Mouse (Mus musculus): ENCODE measurements around the gene Fzd2. TPM values are rescaled to one million over a fixed set of nuclear protein-coding genes. Genes with fewer than 3 reads are reported as not detected.

The Fzd2 gene
- polyA plus RNA-seq, 1 experiment, result 66.9 TPM

DNA sequence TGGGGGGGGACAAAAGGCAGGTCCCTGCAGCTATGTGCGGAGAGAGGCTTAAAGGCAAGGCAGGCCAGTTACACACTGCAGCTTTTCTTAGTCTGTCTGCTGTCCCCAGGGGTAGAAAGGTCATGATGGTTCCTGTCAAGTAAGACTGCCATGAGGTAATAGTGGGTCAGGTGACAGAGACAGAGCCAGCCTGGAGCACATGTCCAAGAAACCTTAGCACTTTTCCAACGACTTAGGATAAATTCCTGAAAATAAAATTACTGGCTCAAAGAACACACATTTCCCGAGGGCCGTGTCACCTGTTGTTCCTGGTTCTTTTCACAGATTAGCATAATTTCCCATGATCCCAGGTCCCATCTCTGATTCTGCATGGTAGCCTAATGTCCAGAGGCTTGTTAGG is 6.1 kb downstream of the Fzd2 start:
- Histone ChIP-seq H3K36me3 (ENCODE audit: control insufficient read depth, insufficient read depth) (no peaks in the 10 kb centered on the region), H3K4me2 (ENCODE audit: low read depth) (no peak overlapping the region), H3K4me3 (no peak overlapping the region), H3K27me3 (ENCODE audit: control insufficient read depth, insufficient read depth, insufficient read length) (no peaks in the 10 kb centered on the region), H3ac (ENCODE audit: control insufficient read depth, insufficient read length) (no peak overlapping the region), H3K79me2 (ENCODE audit: control insufficient read depth, insufficient read depth) (peaks cover 23% of the 10 kb centered on the region)
- no peak for TF ChIP-seq MYOG (IDR thresholded peaks at IDR 0.05; ENCODE audit: control insufficient read depth in 1 of 3, insufficient read depth in 1 of 3, insufficient read length in 2 of 3, low read depth in 2 of 3)
- TF ChIP-seq POLR2A (IDR thresholded peaks at IDR 0.05; ENCODE audit: insufficient read length, low read depth), result no peak
- no peak for TF ChIP-seq CEBPB (IDR thresholded peaks at IDR 0.05; ENCODE audit: insufficient read depth, poor library complexity, severe bottlenecking)
- TF ChIP-seq E2F4 (IDR thresholded peaks at IDR 0.05; ENCODE audit: insufficient read depth), result no peak
- no peak for TF ChIP-seq USF1 (IDR thresholded peaks at IDR 0.05; ENCODE audit: low read depth)
- TF ChIP-seq MYOD1 (IDR thresholded peaks at IDR 0.05; ENCODE audit: control insufficient read depth in 1 of 3, insufficient read length in 2 of 3, low read depth in 2 of 3), result no peak
- TF ChIP-seq SRF (IDR thresholded peaks at IDR 0.05; ENCODE audit: control insufficient read depth, insufficient read length, low read depth), result no peak
- TF ChIP-seq POLR2AphosphoS2 (IDR thresholded peaks at IDR 0.05; ENCODE audit: insufficient read length, low read depth), result no peak
- TF ChIP-seq REST (IDR thresholded peaks at IDR 0.05; ENCODE audit: insufficient read depth, insufficient read length), result no peak
- TF ChIP-seq MAX (IDR thresholded peaks at IDR 0.05; ENCODE audit: low read depth), result no peak
- no peak for TF ChIP-seq TCF3 (IDR thresholded peaks at IDR 0.05; ENCODE audit: insufficient read length, low read depth)
- TF ChIP-seq TCF12 (IDR thresholded peaks at IDR 0.05; ENCODE audit: insufficient read depth, poor library complexity, severe bottlenecking), result no peak

DNA sequence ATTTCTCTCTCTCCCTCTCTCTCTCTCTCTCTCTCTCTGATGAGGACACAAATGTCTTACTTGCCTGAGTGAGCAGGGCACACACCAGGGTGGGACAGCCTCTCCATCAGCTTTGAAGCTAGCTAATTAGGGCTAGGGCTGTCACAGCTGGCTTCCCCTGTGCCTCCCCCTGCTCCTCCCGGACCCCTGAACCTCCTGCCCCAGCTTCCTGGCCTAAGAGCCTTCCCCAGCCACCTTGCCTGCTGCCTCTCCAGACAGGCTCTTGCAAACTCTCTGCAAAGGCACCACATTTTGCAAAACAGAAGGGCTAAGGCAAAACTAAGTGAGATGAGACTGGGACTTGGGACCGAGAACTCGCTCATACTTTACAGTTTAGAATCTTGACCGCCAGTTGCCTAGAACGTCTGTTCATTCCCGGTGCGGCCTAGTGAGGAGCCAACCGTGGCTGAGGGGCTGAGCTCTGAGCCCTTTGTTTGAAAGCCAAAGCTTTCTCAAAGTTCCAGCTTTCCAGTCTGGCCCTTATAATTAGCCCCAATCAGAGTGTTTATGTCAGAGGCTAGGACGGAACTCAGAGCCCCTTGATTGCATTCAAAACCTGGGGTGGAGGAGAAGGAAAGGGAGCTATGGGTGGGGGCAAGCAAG is 6.6 kb downstream of the Fzd2 start:
- Histone ChIP-seq H3K4me3 (no peak overlapping the region), H3K79me2 (ENCODE audit: control insufficient read depth, insufficient read depth) (peaks cover 17% of the 10 kb centered on the region), H3K36me3 (ENCODE audit: control insufficient read depth, insufficient read depth) (no peaks in the 10 kb centered on the region), H3ac (ENCODE audit: control insufficient read depth, insufficient read length) (no peak overlapping the region), H3K4me2 (ENCODE audit: low read depth) (no peak overlapping the region), H3K27me3 (ENCODE audit: control insufficient read depth, insufficient read depth, insufficient read length) (no peaks in the 10 kb centered on the region)
- TF ChIP-seq CEBPB (IDR thresholded peaks at IDR 0.05; ENCODE audit: insufficient read depth, poor library complexity, severe bottlenecking) (no peak), MYOD1 (IDR thresholded peaks at IDR 0.05; ENCODE audit: control insufficient read depth in 1 of 3, insufficient read length in 2 of 3, low read depth in 2 of 3) (no peak), POLR2AphosphoS2 (IDR thresholded peaks at IDR 0.05; ENCODE audit: insufficient read length, low read depth) (no peak), TCF3 (IDR thresholded peaks at IDR 0.05; ENCODE audit: insufficient read length, low read depth) (no peak), USF1 (IDR thresholded peaks at IDR 0.05; ENCODE audit: low read depth) (no peak), SRF (IDR thresholded peaks at IDR 0.05; ENCODE audit: control insufficient read depth, insufficient read length, low read depth) (no peak), MAX (IDR thresholded peaks at IDR 0.05; ENCODE audit: low read depth) (no peak), MYOG (IDR thresholded peaks at IDR 0.05; ENCODE audit: control insufficient read depth in 1 of 3, insufficient read depth in 1 of 3, insufficient read length in 2 of 3, low read depth in 2 of 3) (no peak), E2F4 (IDR thresholded peaks at IDR 0.05; ENCODE audit: insufficient read depth) (no peak), TCF12 (IDR thresholded peaks at IDR 0.05; ENCODE audit: insufficient read depth, poor library complexity, severe bottlenecking) (no peak), REST (IDR thresholded peaks at IDR 0.05; ENCODE audit: insufficient read depth, insufficient read length) (no peak), POLR2A (IDR thresholded peaks at IDR 0.05; ENCODE audit: insufficient read length, low read depth) (no peak)

DNA sequence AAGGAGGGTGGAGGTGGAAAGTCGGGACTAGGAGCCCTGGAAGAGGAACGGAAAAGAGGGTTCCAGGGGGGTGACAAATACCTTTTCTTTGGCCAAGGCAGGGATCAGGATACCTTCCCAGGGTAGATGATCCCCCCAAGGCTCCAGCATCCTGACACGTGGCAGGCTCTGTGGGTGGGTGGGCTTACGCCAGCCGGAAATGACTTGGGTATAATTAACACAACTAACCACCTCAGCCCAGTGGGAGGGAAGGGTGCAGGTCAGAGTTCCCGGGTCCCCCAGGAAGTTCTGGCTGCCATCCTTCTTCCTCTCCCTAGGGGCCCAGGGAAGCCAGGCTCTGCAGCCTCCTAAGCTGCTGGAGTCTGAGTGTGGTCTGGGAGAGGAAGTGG is 7.1 kb downstream of the Fzd2 start:
- H3K4me2 ChIP-seq (ENCODE audit: low read depth), result no peak overlapping the region
- H3K27me3 ChIP-seq (ENCODE audit: control insufficient read depth, insufficient read depth, insufficient read length), result no peaks in the 10 kb centered on the region
- H3ac ChIP-seq (ENCODE audit: control insufficient read depth, insufficient read length), result no peak overlapping the region
- H3K79me2 ChIP-seq (ENCODE audit: control insufficient read depth, insufficient read depth), result peaks cover 12% of the 10 kb centered on the region
- H3K4me3 ChIP-seq, result no peak overlapping the region
- TF ChIP-seq USF1 (IDR thresholded peaks at IDR 0.05; ENCODE audit: low read depth) (no peak), POLR2A (IDR thresholded peaks at IDR 0.05; ENCODE audit: insufficient read length, low read depth) (no peak), CEBPB (IDR thresholded peaks at IDR 0.05; ENCODE audit: insufficient read depth, poor library complexity, severe bottlenecking) (no peak)
- no peaks in the 10 kb centered on the region for H3K36me3 ChIP-seq (ENCODE audit: control insufficient read depth, insufficient read depth)

DNA sequence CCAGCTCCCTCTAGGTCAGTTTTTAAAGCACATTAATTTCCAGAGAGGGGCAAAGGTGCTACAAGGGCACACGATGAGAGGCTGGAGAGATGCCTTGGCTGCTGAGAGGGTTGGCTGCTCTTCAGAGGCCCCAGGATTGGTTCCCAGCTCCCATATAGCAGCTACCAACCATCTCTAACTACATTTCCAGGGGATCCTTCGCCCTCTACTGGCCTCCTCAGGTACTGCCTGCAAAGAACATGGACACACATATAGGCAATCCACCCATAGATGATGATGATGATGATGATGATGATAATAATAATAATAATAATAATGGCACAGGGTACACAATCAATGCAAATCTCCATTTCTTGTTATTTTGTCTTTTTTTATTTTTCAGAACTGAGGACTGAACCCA is 15.3 kb downstream of the Fzd2 start:
- no peaks in the 10 kb centered on the region for H3K36me3 ChIP-seq (ENCODE audit: control insufficient read depth, insufficient read depth)
- TF ChIP-seq POLR2AphosphoS2 (IDR thresholded peaks at IDR 0.05; ENCODE audit: insufficient read length, low read depth), result no peak
- TF ChIP-seq TCF3 (IDR thresholded peaks at IDR 0.05; ENCODE audit: insufficient read length, low read depth), result no peak
- TF ChIP-seq CEBPB (IDR thresholded peaks at IDR 0.05; ENCODE audit: insufficient read depth, poor library complexity, severe bottlenecking), result no peak
- no peak for TF ChIP-seq MYOG (IDR thresholded peaks at IDR 0.05; ENCODE audit: control insufficient read depth in 1 of 3, insufficient read depth in 1 of 3, insufficient read length in 2 of 3, low read depth in 2 of 3)
- TF ChIP-seq USF1 (IDR thresholded peaks at IDR 0.05; ENCODE audit: low read depth), result no peak
- no peak for TF ChIP-seq E2F4 (IDR thresholded peaks at IDR 0.05; ENCODE audit: insufficient read depth)
- TF ChIP-seq MYOD1 (IDR thresholded peaks at IDR 0.05; ENCODE audit: control insufficient read depth in 1 of 3, insufficient read length in 2 of 3, low read depth in 2 of 3), result no peak
- no peak for TF ChIP-seq POLR2A (IDR thresholded peaks at IDR 0.05; ENCODE audit: insufficient read length, low read depth)
- TF ChIP-seq MAX (IDR thresholded peaks at IDR 0.05; ENCODE audit: low read depth), result no peak
- no peak for TF ChIP-seq SRF (IDR thresholded peaks at IDR 0.05; ENCODE audit: control insufficient read depth, insufficient read length, low read depth)
- TF ChIP-seq REST (IDR thresholded peaks at IDR 0.05; ENCODE audit: insufficient read depth, insufficient read length), result no peak
- TF ChIP-seq TCF12 (IDR thresholded peaks at IDR 0.05; ENCODE audit: insufficient read depth, poor library complexity, severe bottlenecking), result no peak
- H3K4me3 ChIP-seq, result no peak overlapping the region
- no peak overlapping the region for H3ac ChIP-seq (ENCODE audit: control insufficient read depth, insufficient read length)
- no peak overlapping the region for H3K4me2 ChIP-seq (ENCODE audit: low read depth)
- no peaks in the 10 kb centered on the region for H3K27me3 ChIP-seq (ENCODE audit: control insufficient read depth, insufficient read depth, insufficient read length)
- H3K79me2 ChIP-seq (ENCODE audit: control insufficient read depth, insufficient read depth), result no peaks in the 10 kb centered on the region

All from myocyte (in vitro differentiated cells).